Mouse (Mus musculus): ENCODE measurements around the gene Tst.

The Tst gene

GRCm38 (mm10) chr15:78429871-78430622 is 24.3 kb upstream of the Tst start:
- DNase-seq: no peak

GRCm38 (mm10) chr15:78429139-78429459 is 23.4 kb upstream of the Tst start:
- no peak for DNase-seq

GRCm38 (mm10) chr15:78428391-78429138 is 22.9 kb upstream of the Tst start, which contains the start of gene Kctd17:
Gene Kctd17, plus strand, starts transcription at chr15:78428564.
- DNase-seq: peak; percentile 66 to 71

- DNase-seq: no peak
Observed at GRCm38 (mm10) chr15:78425230-78425629, 19.5 kb upstream of the Tst start.

GRCm38 (mm10) chr15:78424507-78424906 is 18.8 kb upstream of the Tst start:
- DNase-seq: peak; percentile 77 to 85

- peak; percentile 80 to 89 for DNase-seq
Observed at GRCm38 (mm10) chr15:78422046-78422956, 16.6 kb upstream of the Tst start.

GRCm38 (mm10) chr15:78420395-78420794 is 14.7 kb upstream of the Tst start:
- DNase-seq: no peak

- DNase-seq: peak; percentile 62 to 81
Observed at GRCm38 (mm10) chr15:78416937-78417336, 11.2 kb upstream of the Tst start.

- no peak for DNase-seq
Observed at GRCm38 (mm10) chr15:78414157-78414556, 8.4 kb upstream of the Tst start.

GRCm38 (mm10) chr15:78413719-78414117 is 8.0 kb upstream of the Tst start:
- DNase-seq: no peak

GRCm38 (mm10) chr15:78413083-78413718 is 7.5 kb upstream of the Tst start:
- no peak for DNase-seq

- no peak for DNase-seq
Observed at GRCm38 (mm10) chr15:78409570-78410052, 3.9 kb upstream of the Tst start.

- peak; percentile 93 to 94 for DNase-seq
Observed at GRCm38 (mm10) chr15:78406293-78406934, 707 bp upstream of the Tst start, which contains the start of gene Mpst. Gene Mpst, plus strand, starts transcription at chr15:78406416.

GRCm38 (mm10) chr15:78405098-78405497 is 609 bp downstream of the Tst start:
- no peak for DNase-seq

- DNase-seq: peak; percentile 49 to 63
Observed at GRCm38 (mm10) chr15:78403896-78404295, 1.8 kb downstream of the Tst start.

- DNase-seq: peak; percentile 48 to 61
Observed at GRCm38 (mm10) chr15:78403301-78403741, 2.4 kb downstream of the Tst start.

- peak; percentile 91 to 94 for DNase-seq
Observed at GRCm38 (mm10) chr15:78402423-78402822, 3.3 kb downstream of the Tst start.

GRCm38 (mm10) chr15:78401921-78402320 is 3.8 kb downstream of the Tst start:
- peak; percentile 72 to 80 for DNase-seq

- DNase-seq: no peak
Observed at GRCm38 (mm10) chr15:78401345-78401744, 4.4 kb downstream of the Tst start.

- no peak for DNase-seq
Observed at GRCm38 (mm10) chr15:78395478-78395962, 10.2 kb downstream of the Tst start, which contains the start of gene Tex33. Gene Tex33, minus strand, starts transcription at chr15:78395912.

GRCm38 (mm10) chr15:78390855-78391254 is 14.9 kb downstream of the Tst start:
- DNase-seq: no peak
